Mouse (Mus musculus) cortical plate, adult 2 months (tissue): ENCODE measurements around the gene Foxj1.

ENCODE experiments used
- CTCF ChIP-seq: fragments of 200-500 bp; IDR thresholded peaks from 2 replicates; pipeline ENCODE4 v1.5.1; 2011; ENCODE audit warnings: mild to moderate bottlenecking, control low read depth, low read length; ENCODE audit not compliant: insufficient read depth; ENCODE audit errors: extremely low read depth
- POLR2A ChIP-seq: fragments of 200-500 bp; IDR thresholded peaks from 2 replicates; pipeline ENCODE4 v1.6.1; 2011; ENCODE audit warnings: mild to moderate bottlenecking, low read length, control low read depth; ENCODE audit not compliant: insufficient read depth; ENCODE audit errors: extremely low read depth

DNA sequence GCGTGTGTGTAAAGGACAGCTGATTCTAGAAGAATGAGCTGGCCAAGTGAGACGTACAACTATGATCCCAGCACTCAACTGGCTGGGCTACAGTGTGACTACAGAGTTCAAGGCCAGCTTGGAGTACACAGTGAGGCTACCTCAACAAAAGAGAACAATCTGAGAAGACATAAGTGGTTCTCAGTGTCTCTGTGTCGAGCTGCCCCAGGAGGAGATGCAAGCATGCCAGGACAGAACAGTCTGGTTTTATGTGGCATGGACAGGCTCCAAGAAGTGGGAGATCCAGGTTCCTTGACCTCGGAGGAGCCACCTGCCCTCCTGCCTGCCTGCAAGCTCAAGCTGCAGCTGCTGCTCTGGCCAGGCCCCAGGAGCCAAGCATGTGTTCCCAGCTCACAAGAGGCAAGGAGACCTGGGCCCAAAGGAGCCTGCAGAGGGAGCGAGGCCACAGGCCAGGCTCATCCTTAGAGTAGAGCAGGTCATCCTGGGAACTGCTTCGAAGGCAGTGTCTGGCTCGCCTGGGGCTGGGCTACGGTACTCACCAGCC lies 38.9 kb downstream of the Foxj1 start:
- TF ChIP-seq CTCF (no peak), POLR2A (no peak)
